Mouse (Mus musculus): Measurements from ENCODE around the gene Dlgap1. TPM values are rescaled to one million over a fixed set of nuclear protein-coding genes. Genes with fewer than 3 reads are reported as not detected.

The Dlgap1 gene
- total RNA-seq, 2 experiments from 2014 or later, result not detected

- ATAC-seq (replicated peaks; ENCODE audit: low FRiP score, poor library complexity, severe bottlenecking), result no peak
Observed at GRCm38 (mm10) chr17:70169831-70170230, 201.0 kb downstream of the Dlgap1 start.

- ATAC-seq (replicated peaks; ENCODE audit: low FRiP score, poor library complexity, severe bottlenecking), result no peak
Observed at GRCm38 (mm10) chr17:70172500-70173036, 203.7 kb downstream of the Dlgap1 start.

DNA sequence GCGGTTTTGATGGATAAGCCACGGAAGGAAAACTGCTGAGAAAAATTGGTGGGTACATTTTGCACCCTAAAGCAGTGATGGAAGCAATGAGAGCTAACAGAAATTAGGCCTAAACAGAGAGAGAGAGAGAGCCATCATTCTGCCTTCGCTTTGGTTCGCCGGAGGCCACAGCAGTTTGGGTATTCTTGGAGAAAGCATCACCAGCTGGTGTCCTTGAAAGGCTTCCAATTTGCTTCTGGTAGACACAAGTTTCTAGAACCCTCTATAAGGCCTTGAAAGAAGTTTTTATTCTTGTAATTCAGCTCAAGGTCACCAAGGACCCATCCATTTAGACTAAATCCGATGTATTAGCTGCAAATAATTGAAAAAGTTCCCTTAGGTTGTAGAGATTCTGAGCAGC is 205.0 kb downstream of the Dlgap1 start:
- no peak for ATAC-seq (replicated peaks; ENCODE audit: low FRiP score, poor library complexity, severe bottlenecking)

DNA sequence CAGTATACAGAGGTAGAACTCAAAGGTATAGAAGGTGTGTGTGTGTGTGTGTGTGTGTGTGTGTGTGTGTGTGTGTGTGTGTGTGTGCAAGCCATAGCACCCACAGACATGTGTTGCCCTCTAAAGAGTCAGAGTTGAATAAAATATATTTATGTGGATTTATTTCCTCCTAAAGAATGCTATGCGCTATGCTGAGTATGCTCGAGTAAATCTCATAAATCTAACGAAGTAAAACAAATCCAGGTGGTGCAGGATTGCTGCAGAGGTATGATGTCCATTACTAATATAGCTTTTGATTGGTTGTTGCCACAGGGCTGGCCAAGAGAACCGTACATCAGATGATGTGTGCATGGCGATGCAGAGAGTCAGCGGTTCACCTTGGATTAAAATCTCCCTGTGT is 222.4 kb downstream of the Dlgap1 start:
- ATAC-seq (replicated peaks; ENCODE audit: low FRiP score, poor library complexity, severe bottlenecking), result no peak

- no peak for ATAC-seq (replicated peaks; ENCODE audit: low FRiP score, poor library complexity, severe bottlenecking)
Observed at GRCm38 (mm10) chr17:70222891-70223290, 254.0 kb downstream of the Dlgap1 start.

DNA sequence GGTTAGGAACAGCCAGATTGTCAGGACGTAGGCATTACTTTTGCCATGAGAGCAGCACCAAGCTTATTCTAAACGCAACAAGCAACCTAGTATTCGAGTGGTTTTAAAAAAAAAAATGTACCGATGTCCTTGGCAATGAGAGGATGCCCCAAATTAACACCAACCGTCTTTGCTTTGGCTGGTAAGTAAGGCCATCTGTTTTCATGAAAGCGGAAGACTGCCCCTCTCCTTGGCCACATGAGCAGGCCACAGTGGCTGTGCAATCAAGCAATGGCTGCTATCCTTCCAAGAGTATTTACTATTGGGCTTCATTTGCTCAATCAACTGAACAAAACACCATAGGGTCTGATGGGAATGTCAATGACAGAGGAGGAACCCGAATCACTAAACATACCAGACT is 278.5 kb downstream of the Dlgap1 start:
- no peak for ATAC-seq (replicated peaks; ENCODE audit: low FRiP score, poor library complexity, severe bottlenecking)

DNA sequence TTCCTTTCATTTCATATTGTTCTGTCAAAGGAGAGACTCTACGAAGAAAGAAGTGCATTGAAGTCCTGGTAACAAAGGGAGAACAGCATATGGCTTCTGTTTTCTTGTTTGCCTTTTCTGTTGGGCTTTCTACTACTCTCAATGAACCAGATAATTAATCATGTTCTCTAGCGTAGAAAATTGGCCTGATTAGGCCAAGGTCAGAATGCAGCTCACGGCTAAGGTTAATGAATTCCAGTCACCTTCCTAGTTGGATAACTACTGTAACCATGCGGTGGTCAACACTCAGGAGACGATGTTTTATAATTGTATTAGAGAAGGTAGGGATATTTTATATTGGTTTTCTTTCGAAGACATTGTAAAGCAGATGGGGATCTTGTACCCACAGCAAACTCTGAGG is 279.4 kb downstream of the Dlgap1 start:
- ATAC-seq (replicated peaks; ENCODE audit: low FRiP score, poor library complexity, severe bottlenecking), result no peak

GRCm38 (mm10) chr17:70252476-70252875 is 283.6 kb downstream of the Dlgap1 start:
- ATAC-seq (replicated peaks; ENCODE audit: low FRiP score, poor library complexity, severe bottlenecking), result no peak

- ATAC-seq (replicated peaks; ENCODE audit: low FRiP score, poor library complexity, severe bottlenecking), result no peak
Observed at GRCm38 (mm10) chr17:70256371-70256770, 287.5 kb downstream of the Dlgap1 start.

- no peak for ATAC-seq (replicated peaks; ENCODE audit: low FRiP score, poor library complexity, severe bottlenecking)
Observed at GRCm38 (mm10) chr17:70263156-70263555, 294.3 kb downstream of the Dlgap1 start.

DNA sequence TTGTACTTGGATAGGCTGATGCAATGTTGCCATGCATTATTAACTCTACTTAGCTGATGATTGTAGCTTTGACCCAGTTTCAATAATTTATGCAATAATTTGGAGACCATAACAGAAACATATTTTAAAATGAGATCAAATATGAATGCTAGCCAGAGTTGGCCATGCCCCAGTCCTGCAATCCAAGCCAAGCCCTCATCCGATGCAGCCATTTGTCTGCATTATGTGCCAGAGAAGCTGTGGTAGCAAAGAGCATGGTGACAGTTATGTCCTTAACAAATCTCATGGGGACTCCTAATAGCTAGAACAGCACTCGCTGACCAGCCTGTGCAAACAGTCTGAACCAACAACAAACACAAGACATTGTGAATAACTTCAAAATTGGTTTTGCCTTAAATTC is 303.3 kb downstream of the Dlgap1 start:
- no peak for ATAC-seq (replicated peaks; ENCODE audit: low FRiP score, poor library complexity, severe bottlenecking)

DNA sequence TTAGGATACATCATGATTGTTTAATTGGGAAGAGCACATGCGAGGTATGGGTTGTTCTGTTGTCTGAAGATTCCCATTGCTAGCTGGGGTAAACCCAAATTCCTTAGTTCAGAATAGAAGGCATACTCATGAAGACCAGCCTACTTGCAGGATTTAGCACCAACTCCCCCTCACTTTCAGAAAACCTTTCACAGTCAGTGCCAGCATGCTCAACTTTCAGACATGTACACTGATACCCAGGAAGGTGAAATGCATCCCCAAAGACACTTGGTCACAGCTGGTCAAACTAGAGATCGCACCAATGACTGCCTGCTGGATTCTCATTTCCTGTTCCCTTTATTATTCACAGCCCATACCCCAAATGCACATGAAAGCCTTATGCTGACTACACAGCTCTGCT is 318.8 kb downstream of the Dlgap1 start:
- ATAC-seq (replicated peaks; ENCODE audit: low FRiP score, poor library complexity, severe bottlenecking), result no peak

- no peak for ATAC-seq (replicated peaks; ENCODE audit: low FRiP score, poor library complexity, severe bottlenecking)
Observed at GRCm38 (mm10) chr17:70294106-70294505, 325.2 kb downstream of the Dlgap1 start.

- ATAC-seq (replicated peaks; ENCODE audit: low FRiP score, poor library complexity, severe bottlenecking), result no peak
Observed at GRCm38 (mm10) chr17:70301941-70302478, 333.1 kb downstream of the Dlgap1 start.

- ATAC-seq (replicated peaks; ENCODE audit: low FRiP score, poor library complexity, severe bottlenecking), result no peak
Observed at GRCm38 (mm10) chr17:70302656-70303055, 333.8 kb downstream of the Dlgap1 start.

- ATAC-seq (replicated peaks; ENCODE audit: low FRiP score, poor library complexity, severe bottlenecking), result no peak
Observed at GRCm38 (mm10) chr17:70305021-70305420, 336.1 kb downstream of the Dlgap1 start.

GRCm38 (mm10) chr17:70307418-70308176 is 338.7 kb downstream of the Dlgap1 start:
- ATAC-seq (replicated peaks; ENCODE audit: low FRiP score, poor library complexity, severe bottlenecking), result no peak

DNA sequence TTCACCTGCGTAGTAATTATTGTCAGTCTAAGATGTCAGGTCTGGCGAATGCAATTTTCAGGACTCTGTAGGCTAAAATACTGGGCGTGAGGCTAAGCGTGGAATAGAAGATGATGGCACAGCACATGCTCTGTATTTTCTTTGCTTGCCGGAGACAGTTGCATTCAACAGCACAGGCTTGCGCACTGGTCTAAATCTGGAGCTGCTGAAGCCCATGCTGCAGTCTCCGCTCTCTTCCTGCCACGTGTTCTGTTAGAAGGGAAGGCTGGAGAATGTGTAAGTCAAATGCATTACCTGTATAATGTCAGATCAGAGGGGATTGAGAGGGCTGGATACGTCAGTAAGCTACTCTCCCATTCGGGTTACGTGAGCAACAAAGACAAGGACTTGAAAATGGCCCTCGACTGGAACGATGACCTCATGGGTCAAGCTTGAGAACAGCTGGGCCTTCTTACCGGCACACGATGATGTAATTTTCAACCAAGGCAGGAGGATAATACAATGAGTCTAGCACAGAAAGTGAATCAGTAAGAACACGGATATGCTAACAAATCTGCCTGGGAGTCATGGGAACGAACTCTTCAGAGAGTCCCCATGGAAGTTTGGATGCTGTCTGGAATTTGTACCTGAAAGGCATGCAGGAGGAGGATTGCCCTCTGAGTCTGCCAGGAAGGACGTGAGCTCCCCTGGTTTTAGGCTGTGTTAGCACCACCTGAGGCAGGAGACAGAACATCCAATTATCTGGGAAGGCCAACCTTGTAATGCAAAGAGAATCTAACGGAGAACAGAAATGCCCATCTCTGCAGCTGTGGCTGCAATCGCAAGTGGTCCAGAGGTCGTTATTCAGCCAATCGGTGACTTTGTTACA is 339.7 kb downstream of the Dlgap1 start:
- no peak for ATAC-seq (replicated peaks; ENCODE audit: low FRiP score, poor library complexity, severe bottlenecking)

DNA sequence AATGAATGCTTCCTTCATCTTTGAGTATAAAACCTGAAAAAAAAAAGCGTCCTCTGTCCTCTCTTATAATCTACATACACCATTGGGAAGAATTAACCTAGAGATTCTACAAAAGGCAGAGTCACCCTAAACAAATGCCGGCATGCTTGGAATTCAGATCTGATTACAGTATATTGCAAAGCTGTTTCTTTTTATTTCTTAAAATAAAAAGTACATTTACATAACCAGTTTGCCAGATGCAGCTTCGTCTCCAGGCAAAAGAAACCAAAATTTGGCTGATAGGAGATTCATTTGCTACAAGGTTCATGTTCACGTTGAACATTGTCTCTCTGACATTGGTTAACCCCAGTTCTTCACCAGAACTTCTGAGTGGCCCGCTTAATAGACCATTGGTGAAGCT is 347.5 kb downstream of the Dlgap1 start:
- ATAC-seq (replicated peaks; ENCODE audit: low FRiP score, poor library complexity, severe bottlenecking), result no peak

- ATAC-seq (replicated peaks; ENCODE audit: low FRiP score, poor library complexity, severe bottlenecking), result no peak
Observed at GRCm38 (mm10) chr17:70317779-70318178, 348.9 kb downstream of the Dlgap1 start.

DNA sequence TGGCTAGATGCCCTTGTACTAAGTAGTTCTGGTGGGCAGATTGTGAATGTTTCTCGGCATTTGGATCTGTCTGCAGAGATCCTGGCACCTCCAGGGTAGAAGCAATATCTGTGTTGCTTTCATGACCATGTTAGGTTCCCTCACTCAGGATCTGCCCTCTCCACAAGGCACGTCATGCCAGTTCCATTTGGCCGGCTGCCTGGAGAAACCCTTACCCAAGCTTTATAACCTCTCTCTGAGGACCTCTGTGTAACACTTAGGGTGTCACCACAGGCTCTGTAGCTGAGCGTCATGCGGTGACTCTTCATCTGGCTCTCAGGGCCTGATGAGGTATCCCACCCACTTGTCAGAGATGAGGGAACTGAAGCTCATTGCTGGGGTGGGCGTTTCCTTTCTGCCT is 353.1 kb downstream of the Dlgap1 start:
- ATAC-seq (replicated peaks; ENCODE audit: low FRiP score, poor library complexity, severe bottlenecking), result no peak

All from erythroid progenitor cell, adult 5-6 weeks (primary cell).